Mouse (Mus musculus) neural tube, embryonic 11.5 days (tissue): ENCODE data around the gene Azin2. TPM values are rescaled to one million over a fixed set of nuclear protein-coding genes. Genes with fewer than 3 reads are reported as not detected.
A peak's percentile ranks its signal among the peaks of the same experiment; 100 is the strongest.

Experiments
- ATAC-seq: fragments of 200-750 bp; cut with Nextera tagmentation; 2 replicates; pipeline ENCODE4 v1.8.0; 2017; ENCODE audit warnings: moderate number of reproducible peaks, mild to moderate bottlenecking, moderate TSS enrichment, moderate library complexity; ENCODE audit not compliant: insufficient read depth, low FRiP score, low TSS enrichment
- DNase-seq: peaks from one replicate; pipeline ENCODE4 v3.0.0-alpha.2; 2015; ENCODE audit warnings: low spot score
- H3K27ac ChIP-seq: fragments of 300-500 bp; sonication (generic); 2 replicates; pipeline ENCODE4 v1.5.1; 2014; ENCODE audit warnings: low read depth, mild to moderate bottlenecking, low read length
- H3K27me3 ChIP-seq: fragments of 300-500 bp; sonication (generic); 2 replicates; pipeline ENCODE4 v1.6.1; 2014; ENCODE audit warnings: mild to moderate bottlenecking, low read length, mixed read lengths; ENCODE audit not compliant: control insufficient read depth, insufficient read depth
- H3K36me3 ChIP-seq: fragments of 300-500 bp; sonication (generic); 2 replicates; pipeline ENCODE4 v1.6.1; 2014; ENCODE audit warnings: mild to moderate bottlenecking, low read length, moderate library complexity, mixed read lengths; ENCODE audit not compliant: control insufficient read depth, insufficient read depth
- H3K4me1 ChIP-seq: fragments of 300-500 bp; sonication (generic); 2 replicates; pipeline ENCODE4 v1.6.1; 2014; ENCODE audit warnings: low read length, mixed read lengths; ENCODE audit not compliant: control insufficient read depth, insufficient read depth
- H3K4me2 ChIP-seq: fragments of 300-500 bp; sonication (generic); 2 replicates; pipeline ENCODE4 v1.6.1; 2014; ENCODE audit warnings: low read depth, mild to moderate bottlenecking, moderate library complexity
- H3K4me3 ChIP-seq: fragments of 300-500 bp; sonication (generic); 2 replicates; pipeline ENCODE4 v1.5.1; 2014; ENCODE audit warnings: low read depth, low read length
- H3K9ac ChIP-seq: fragments of 300-500 bp; sonication (generic); 2 replicates; pipeline ENCODE4 v1.6.1; 2014; ENCODE audit warnings: mild to moderate bottlenecking, low read length
- H3K9me3 ChIP-seq: fragments of 300-500 bp; sonication (generic); 2 replicates; pipeline ENCODE4 v1.6.1; 2016; ENCODE audit warnings: low read length; ENCODE audit not compliant: control insufficient read depth
- WGBS: fragments of 180-500 bp; shearing (Covaris S2); extraction: QIAGEN DNeasy Blood & Tissue Kit; methylation state at CpG from one replicate; pipeline ENCODE4 v1.1.7; 2014; 5-methylcytosine and 5-hydroxymethylcytosine counted together
- polyA plus RNA-seq: library from polyadenylated mRNA; unstranded; fragments of >200 nt; fragmentation: Nextera tagmentation; extraction: Ambion mirVana; gene quantifications from 2 replicates; pipeline ENCODE4 v1.2.1, GENCODE M21; 2014

The Azin2 gene
- polyA plus RNA-seq, 1 experiment from 2014 or later = 12.9 TPM

DNA sequence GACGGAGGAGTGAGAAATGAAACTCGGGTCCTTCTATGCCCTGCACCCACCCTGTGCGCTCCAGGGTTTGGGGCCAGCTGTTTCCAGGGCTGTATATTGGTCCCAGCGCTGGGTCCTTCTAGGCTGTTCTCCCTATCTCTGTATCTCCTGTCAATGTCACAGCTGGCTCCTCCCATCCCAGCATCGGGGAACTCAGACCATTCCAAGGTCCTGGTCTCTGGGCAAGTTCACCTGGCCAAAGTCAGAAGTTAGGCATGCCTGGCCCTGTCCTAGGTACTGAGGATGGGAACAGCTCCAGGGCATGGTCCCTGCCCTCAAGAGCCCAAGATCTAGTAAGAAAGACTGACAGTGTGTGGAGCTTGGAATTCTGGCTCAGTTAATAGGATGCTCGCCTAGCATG is 70.5 kb downstream of the Azin2 start:
- H3K9ac ChIP-seq = no peak overlapping the region
- H3K36me3 ChIP-seq = no peaks in the 10 kb centered on the region
- 86% methylated on average over 6 of the region's 6 CpGs for WGBS
- peaks cover 2% of the 10 kb centered on the region; the same call in 1 of the 2 replicates for H3K4me1 ChIP-seq
- no peak overlapping the region for H3K4me3 ChIP-seq
- H3K4me2 ChIP-seq = no peak overlapping the region
- no peak overlapping the region for H3K27ac ChIP-seq
- H3K9me3 ChIP-seq = no peaks in the 10 kb centered on the region
- ATAC-seq = no peak
- H3K27me3 ChIP-seq = no peaks in the 10 kb centered on the region
- no peak for DNase-seq

DNA sequence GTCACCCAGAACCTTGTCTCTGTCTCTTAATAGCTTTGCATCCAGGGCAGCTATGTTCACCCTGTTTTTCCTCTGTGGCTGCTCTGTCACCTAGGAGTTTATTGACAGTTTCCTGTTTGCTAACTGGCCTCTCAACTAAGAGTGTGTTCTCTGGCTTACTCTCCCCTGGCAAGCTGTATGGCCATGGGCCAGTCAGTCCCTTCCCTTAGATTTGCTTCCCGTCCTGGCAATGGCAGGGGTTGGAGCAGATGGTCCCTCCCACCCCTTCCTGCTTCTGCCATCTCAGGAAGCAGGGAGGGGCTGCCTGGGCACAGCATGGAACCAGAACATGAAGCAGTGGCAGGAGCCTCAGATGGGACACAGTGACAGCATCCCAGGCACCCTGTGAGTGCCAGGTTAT is 71.1 kb downstream of the Azin2 start:
- H3K36me3 ChIP-seq = no peaks in the 10 kb centered on the region
- no peak overlapping the region for H3K9ac ChIP-seq
- DNase-seq = no peak
- no peak overlapping the region for H3K27ac ChIP-seq
- no peak for ATAC-seq
- no peaks in the 10 kb centered on the region for H3K9me3 ChIP-seq
- 31% methylated on average over 1 of the region's 1 CpGs for WGBS
- H3K4me2 ChIP-seq = no peak overlapping the region
- H3K4me1 ChIP-seq = peaks cover 7% of the 10 kb centered on the region; the same call in 1 of the 2 replicates
- no peaks in the 10 kb centered on the region for H3K27me3 ChIP-seq
- no peak overlapping the region for H3K4me3 ChIP-seq

DNA sequence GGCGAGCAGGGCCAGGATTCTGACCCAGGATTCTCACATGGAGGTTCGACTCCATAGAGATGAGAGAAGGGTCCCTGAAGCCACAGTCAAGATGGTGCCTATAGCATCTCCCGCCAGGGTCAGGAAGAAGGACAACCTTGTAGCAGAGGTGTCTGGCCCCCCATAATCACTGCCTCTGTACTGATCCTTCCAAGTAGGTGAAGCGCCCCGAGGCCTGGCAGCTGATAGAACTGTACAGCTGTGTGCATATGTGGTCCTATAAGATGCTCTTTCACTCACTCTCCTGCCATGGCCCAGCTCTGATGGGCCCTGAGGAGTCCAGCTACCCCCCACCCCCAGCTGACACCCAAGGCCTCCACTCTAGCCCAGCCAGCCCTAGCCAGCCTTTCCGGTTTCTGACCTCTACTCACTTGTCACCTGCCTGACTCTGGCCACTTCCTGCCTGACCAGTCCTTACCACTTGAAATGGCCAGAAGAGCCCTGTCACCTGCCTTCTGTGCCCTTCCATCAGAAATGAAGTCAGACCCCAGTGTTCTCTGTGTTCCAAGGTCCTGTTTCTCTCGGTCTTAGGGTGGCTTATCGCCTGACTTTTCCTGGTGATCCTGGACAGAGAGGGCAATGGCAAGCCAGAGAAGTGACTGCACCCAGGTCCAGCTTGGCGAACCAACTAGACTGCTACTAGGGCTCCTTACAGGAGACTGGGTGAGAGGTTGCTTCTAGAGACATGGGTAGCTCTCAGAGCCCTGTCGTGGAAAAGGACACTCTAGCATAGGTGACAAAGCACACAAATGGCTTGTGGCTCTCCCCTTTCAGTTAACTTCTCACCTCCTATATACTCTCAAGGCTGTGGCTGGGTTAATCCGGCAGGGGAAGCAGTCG is 72.3 kb downstream of the Azin2 start:
- Histone ChIP-seq H3K27me3 (no peaks in the 10 kb centered on the region), H3K4me1 (peaks cover 7% of the 10 kb centered on the region; the same call in 1 of the 2 replicates), H3K4me3 (no peak overlapping the region), H3K9ac (no peak overlapping the region), H3K4me2 (no peak overlapping the region), H3K36me3 (no peaks in the 10 kb centered on the region), H3K27ac (no peak overlapping the region), H3K9me3 (no peaks in the 10 kb centered on the region)
- ATAC-seq = no peak
- no peak for DNase-seq
- WGBS = 83% methylated on average over 12 of the region's 12 CpGs

DNA sequence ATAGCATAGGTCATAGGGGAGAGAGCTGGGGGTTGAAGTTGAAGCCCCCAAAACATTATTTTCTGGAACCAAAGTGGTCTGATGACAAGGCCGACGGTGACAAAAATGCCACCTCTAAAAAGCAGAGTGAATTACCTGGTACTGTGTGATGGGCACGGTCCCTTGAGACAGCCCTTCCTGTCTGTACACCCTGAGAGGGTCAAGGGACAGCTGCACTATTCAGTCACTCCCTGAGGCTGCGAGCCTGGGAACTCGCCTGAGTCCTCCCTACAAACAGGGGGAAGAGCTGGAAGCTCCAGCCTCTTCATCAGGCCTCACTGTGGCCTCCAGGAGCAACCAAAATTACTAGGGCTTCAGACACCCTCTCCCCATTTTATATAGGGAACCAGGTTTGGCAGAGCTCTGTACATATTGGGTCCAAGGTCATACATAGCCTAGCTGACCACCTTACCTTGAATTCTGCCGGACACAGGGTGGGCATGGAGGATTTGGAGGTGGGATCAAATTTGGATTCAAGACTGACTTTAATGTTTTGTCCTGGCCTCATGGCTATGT is 73.7 kb downstream of the Azin2 start:
- Histone ChIP-seq H3K4me1 (peaks cover 12% of the 10 kb centered on the region), H3K9me3 (no peaks in the 10 kb centered on the region), H3K4me2 (no peak overlapping the region), H3K27ac (no peak overlapping the region), H3K36me3 (no peaks in the 10 kb centered on the region), H3K27me3 (no peaks in the 10 kb centered on the region), H3K9ac (no peak overlapping the region), H3K4me3 (no peak overlapping the region)
- ATAC-seq = no peak
- DNase-seq = no peak
- WGBS = 84% methylated on average over 6 of the region's 6 CpGs

DNA sequence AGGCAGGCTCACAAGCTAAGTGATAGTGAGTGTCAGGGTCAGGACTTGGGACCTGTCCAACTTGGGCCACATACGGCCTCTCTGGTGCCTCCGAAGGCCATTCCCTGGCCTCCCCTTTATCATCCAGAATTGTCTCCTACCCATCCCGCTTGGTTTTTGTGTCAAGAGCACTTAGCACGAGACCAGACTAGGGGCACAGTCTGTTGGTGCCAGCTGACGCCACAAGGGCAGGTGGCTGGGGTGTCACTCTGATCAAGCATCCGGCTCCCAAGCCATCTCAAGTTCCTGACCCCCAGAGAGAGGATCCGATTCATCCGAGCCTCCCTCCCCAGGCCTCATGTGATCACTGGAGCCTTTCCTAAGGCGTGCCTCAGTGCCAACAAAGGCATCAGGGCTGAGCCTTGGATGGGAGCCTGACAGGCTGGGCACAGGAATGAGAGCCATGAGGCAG is 74.6 kb downstream of the Azin2 start:
- Histone ChIP-seq H3K4me2 (no peak overlapping the region), H3K9me3 (no peaks in the 10 kb centered on the region), H3K27me3 (no peaks in the 10 kb centered on the region), H3K9ac (no peak overlapping the region), H3K4me1 (peaks cover 12% of the 10 kb centered on the region), H3K27ac (no peak overlapping the region), H3K36me3 (no peaks in the 10 kb centered on the region), H3K4me3 (no peak overlapping the region)
- no peak for ATAC-seq
- no peak for DNase-seq
- 62% methylated on average over 9 of the region's 9 CpGs for WGBS

DNA sequence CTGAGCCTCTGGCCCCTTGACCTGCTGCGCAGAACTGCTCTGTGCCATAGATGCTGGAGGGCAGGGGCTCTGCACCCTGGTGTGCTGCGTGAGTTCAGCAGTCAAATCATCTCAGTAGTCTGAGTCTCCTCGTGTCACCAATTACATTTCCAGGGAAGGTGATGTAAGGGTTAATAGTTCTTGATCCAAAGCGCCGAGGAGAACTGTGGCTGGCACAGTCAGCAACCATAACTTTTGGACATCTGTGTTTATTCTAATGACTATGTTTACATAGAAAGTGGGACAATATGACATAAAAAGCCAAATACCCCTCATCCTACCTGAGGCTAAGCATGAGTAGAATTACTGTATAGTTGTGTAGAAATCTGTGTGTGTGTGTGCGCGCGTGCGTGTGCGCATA is 75.2 kb downstream of the Azin2 start:
- H3K27ac ChIP-seq = no peak overlapping the region
- H3K9me3 ChIP-seq = no peaks in the 10 kb centered on the region
- H3K27me3 ChIP-seq = no peaks in the 10 kb centered on the region
- H3K4me2 ChIP-seq = no peak overlapping the region
- H3K9ac ChIP-seq = no peak overlapping the region
- DNase-seq (no peak), ATAC-seq (no peak)
- 72% methylated on average over 10 of the region's 10 CpGs for WGBS
- H3K4me3 ChIP-seq = no peak overlapping the region
- H3K4me1 ChIP-seq = peaks cover 12% of the 10 kb centered on the region
- no peaks in the 10 kb centered on the region for H3K36me3 ChIP-seq

DNA sequence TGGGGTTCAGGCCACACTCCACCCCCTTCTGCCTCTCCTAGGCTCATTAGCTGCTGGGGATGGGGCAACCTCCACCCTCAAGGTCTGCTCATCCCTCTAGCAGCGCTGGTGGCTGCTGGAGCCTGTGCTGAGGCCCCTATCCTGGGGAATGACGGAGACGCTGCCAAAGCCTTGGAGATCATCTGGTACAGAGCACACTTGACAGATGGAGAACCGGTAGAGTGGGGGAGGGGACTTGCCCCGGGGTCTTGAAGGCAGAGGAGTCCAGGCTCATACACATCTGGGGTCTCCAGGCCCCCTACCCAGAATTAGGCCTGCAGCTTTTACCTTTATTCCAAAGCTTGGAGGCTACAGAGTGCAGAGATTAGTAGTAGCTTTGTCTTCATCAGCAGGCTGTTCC is 75.7 kb downstream of the Azin2 start:
- H3K27ac ChIP-seq = peak overlapping the region; percentile 40; the same call in 1 of the 2 replicates
- H3K4me1 ChIP-seq = peaks cover 12% of the 10 kb centered on the region
- peak; percentile 55 for DNase-seq
- H3K4me3 ChIP-seq = no peak overlapping the region
- no peaks in the 10 kb centered on the region for H3K36me3 ChIP-seq
- no peak for ATAC-seq
- H3K9ac ChIP-seq = no peak overlapping the region
- no peaks in the 10 kb centered on the region for H3K27me3 ChIP-seq
- H3K4me2 ChIP-seq = no peak overlapping the region
- no peaks in the 10 kb centered on the region for H3K9me3 ChIP-seq
- WGBS = 40% methylated on average over 5 of the region's 5 CpGs

DNA sequence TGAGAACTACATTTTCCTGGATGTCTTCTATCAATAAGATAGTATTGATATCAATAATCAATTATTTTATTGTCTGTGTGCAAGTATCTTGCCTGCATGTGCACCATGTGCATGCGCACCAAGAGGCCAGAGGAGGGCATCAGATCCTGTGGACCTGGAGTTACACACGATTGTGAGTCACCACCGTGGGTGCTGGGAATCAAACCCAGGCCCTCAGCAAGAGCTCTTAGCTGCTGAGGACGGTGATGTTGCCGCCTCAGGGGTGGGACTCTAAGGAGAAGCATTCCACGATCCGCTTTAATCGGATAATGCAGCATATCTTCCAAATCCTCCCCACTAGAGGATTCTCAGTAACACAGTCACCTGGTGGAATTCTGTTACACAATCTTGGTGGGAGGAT is 76.7 kb downstream of the Azin2 start:
- peaks cover 12% of the 10 kb centered on the region for H3K4me1 ChIP-seq
- H3K36me3 ChIP-seq = no peaks in the 10 kb centered on the region
- H3K9me3 ChIP-seq = no peaks in the 10 kb centered on the region
- 98% methylated on average over 8 of the region's 8 CpGs for WGBS
- ATAC-seq = no peak
- no peak for DNase-seq
- no peaks in the 10 kb centered on the region for H3K27me3 ChIP-seq
- H3K4me3 ChIP-seq = no peak overlapping the region
- H3K27ac ChIP-seq = no peak overlapping the region
- no peak overlapping the region for H3K9ac ChIP-seq
- no peak overlapping the region for H3K4me2 ChIP-seq

DNA sequence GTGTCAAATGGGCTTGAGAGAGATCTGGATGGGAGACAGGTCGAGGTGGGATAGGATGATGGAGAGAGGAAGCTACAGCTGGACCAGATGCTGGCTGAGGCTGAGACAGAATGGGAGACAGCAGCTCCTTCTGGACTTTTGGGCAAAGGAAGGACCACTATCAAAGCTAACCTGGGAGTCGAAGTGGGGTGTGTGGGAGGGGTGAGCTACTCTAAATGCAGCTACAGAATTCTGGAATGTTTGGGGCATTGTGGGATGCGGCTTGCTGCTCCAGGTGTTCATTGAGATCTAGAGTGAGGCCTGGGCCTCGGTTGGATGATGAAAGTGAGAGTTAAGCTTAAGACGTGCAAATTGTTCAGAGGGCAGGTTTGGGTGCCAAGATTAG is 77.5 kb downstream of the Azin2 start:
- Histone ChIP-seq H3K4me2 (peak overlapping the region; percentile 99), H3K4me3 (peak overlapping the region; percentile 79), H3K27ac (0 out of 2 replicates have a peak overlapping the region, but pooled peaks have one; percentile 44), H3K9ac (peak overlapping the region; percentile 77; the same call in 1 of the 2 replicates), H3K9me3 (no peaks in the 10 kb centered on the region), H3K36me3 (no peaks in the 10 kb centered on the region), H3K4me1 (peaks cover 12% of the 10 kb centered on the region), H3K27me3 (no peaks in the 10 kb centered on the region)
- 58% methylated on average over 5 of the region's 5 CpGs for WGBS
- DNase-seq (no peak), ATAC-seq (no peak)
